Mouse (Mus musculus): ENCODE data around the gene Ubqln4.

DNA sequence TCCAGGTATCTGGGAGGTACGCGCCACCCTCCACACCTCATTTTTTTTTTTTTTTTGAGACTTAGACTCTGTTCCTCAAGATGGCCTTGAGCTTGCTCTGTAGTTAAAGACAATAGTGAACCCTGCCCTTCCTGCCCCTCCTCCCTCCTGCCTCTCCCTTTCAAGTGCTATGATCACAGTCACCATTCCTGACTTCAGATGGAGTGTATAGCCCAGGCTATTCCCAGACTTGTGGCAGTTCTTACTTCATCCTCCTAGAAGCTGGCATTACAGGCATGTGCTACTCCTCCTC, 38.5 kb upstream of the Ubqln4 start:
- TF ChIP-seq CTCF (IDR thresholded peaks at IDR 0.05; ENCODE audit: low read depth): no peak
- TF ChIP-seq EP300 (IDR thresholded peaks at IDR 0.05; ENCODE audit: low read depth): no peak

Measured in liver, embryonic 14.5 days (tissue).